Mouse (Mus musculus): ENCODE results near the gene Akap8. TPM values are rescaled to one million over a fixed set of nuclear protein-coding genes. Genes with fewer than 3 reads are reported as not detected.

Akap8 gene
- polyA plus RNA-seq, 1 experiment from 2014 or later: 144 TPM

DNA sequence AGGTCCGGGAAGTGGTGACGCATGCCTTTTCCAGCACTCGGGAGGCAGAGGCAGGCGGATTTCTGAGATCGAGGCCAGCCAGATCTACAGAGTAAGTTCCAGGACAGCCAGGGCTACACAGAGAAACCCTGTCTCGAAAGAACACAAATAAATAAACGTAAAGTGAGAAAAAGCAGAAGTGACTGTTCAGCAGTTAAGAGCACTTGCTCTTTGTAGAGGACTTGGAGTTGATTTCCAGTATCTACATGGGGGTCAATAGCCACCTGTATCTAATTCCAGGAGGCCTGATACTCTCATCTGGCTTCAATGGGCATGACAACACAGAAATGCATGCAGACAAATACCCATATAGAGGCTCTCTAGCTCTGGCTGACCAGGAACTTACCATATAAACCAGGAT, 51.9 kb downstream of the Akap8 start:
- 95% methylated on average over 7 of the region's 7 CpGs for WGBS

DNA sequence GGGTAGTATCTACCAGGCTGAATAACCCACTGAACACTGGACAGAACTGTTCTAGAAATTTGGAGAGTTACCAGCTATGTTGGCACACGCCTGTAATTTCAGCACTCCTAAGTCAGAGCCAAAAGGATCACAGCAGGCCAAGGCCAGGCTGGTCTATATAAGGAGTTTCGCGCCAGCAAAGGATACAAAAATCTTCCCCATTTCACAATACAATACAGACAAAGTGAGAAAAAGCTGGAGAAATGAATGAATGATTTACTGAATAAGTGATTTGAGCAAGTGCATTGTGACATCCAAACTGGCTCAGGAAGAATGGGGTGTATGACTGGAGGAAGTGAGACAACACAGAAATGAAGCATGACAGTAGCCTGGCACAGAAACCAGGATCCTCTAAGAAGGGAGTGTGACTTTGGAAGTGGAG, 52.5 kb downstream of the Akap8 start:
- Histone ChIP-seq H3K9me3 (no peaks in the 10 kb centered on the region), H3K27me3 (ENCODE audit: poor library complexity, severe bottlenecking) (no peaks in the 10 kb centered on the region), H3K4me3 (no peak overlapping the region), H3K36me3 (replicated peaks) (peaks cover 38% of the 10 kb centered on the region), H3K4me1 (0 out of 2 replicates have a peak, but pooled peaks cover 3% of the 10 kb centered on the region), H3K27ac (no peak overlapping the region)
- WGBS: 97% methylated on average over 3 of the region's 3 CpGs
- no peak for DNase-seq (ENCODE audit: extremely low spot score, low spot score)

More for the DNA sequence above, 51.9 kb downstream of the Akap8 start:
- Histone ChIP-seq H3K27ac (no peak overlapping the region), H3K4me1 (0 out of 2 replicates have a peak, but pooled peaks cover 3% of the 10 kb centered on the region), H3K9me3 (no peaks in the 10 kb centered on the region), H3K4me3 (no peak overlapping the region), H3K27me3 (ENCODE audit: poor library complexity, severe bottlenecking) (no peaks in the 10 kb centered on the region), H3K36me3 (replicated peaks) (peaks cover 41% of the 10 kb centered on the region)
- no peak for DNase-seq (ENCODE audit: extremely low spot score, low spot score)

DNA sequence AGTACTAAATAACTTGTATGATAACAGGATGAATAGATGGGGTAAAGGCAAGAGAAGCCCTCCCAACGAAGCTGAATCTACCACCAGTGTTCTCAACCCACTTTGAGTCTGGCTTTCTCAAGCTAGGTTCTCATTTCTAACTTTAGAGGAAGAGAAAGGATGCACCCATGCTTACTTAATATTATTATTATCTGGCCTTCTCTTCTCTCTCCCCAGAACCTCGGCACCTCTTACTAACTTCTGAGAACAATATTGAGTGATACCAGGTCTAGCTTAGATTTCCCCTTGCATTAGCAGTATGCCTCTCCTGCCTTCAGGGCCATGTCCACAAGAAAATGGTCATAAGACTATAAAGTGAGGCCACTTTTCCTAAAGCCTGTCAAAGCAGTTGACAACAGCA, 52.9 kb downstream of the Akap8 start:
- no peaks in the 10 kb centered on the region for H3K9me3 ChIP-seq
- no peak overlapping the region for H3K27ac ChIP-seq
- H3K27me3 ChIP-seq (ENCODE audit: poor library complexity, severe bottlenecking): no peaks in the 10 kb centered on the region
- H3K36me3 ChIP-seq (replicated peaks): peaks cover 38% of the 10 kb centered on the region
- DNase-seq (ENCODE audit: extremely low spot score, low spot score): no peak
- H3K4me3 ChIP-seq: no peak overlapping the region
- 0 out of 2 replicates have a peak, but pooled peaks cover 3% of the 10 kb centered on the region for H3K4me1 ChIP-seq
- 59% methylated on average over 2 of the region's 2 CpGs for WGBS

DNA sequence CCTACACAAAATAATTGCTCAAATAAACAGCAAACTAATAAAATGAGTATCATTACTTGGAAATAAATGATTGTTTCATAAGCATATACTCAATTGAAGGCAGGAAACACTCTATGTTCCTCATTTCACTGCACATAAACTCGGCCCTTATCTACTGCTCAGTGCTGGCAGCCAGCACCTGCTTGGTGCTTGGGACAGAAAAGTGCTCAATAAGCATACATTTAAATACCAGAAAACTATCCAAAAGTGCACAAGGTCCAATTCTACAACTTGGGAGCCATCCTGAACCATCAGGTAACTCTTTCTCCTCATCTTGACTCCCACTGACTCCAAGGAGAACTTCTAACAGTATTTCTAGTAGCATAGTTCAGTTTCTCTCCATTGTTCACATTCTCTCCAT, 53.4 kb downstream of the Akap8 start:
- DNase-seq (ENCODE audit: extremely low spot score, low spot score): no peak
- WGBS: 85% methylated on average over 1 of the region's 1 CpGs
- no peaks in the 10 kb centered on the region for H3K27me3 ChIP-seq (ENCODE audit: poor library complexity, severe bottlenecking)
- H3K9me3 ChIP-seq: no peaks in the 10 kb centered on the region
- 0 out of 2 replicates have a peak, but pooled peaks cover 3% of the 10 kb centered on the region for H3K4me1 ChIP-seq
- H3K27ac ChIP-seq: no peak overlapping the region
- peaks cover 38% of the 10 kb centered on the region for H3K36me3 ChIP-seq (replicated peaks)
- no peak overlapping the region for H3K4me3 ChIP-seq

DNA sequence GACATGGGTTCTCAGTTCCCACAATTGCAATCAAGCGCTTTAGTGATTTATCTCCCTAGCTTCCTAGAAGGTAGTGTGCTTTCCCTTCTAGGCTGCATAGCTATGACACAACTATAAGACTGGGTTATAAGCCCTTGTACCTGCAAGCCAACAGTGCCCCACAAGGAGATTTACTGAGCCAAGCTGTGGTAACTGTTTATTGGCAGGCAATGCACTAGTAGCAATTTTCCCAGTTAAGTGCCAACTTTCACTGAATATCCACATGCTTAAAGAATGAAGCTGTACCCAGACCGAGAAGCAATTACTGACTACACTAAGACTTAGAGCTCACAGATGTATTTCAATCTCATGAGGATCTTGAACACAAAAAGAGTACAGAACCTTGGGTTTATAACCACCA, 57.4 kb downstream of the Akap8 start:
- Histone ChIP-seq H3K9me3 (no peaks in the 10 kb centered on the region), H3K36me3 (replicated peaks) (peaks cover 39% of the 10 kb centered on the region), H3K27me3 (ENCODE audit: poor library complexity, severe bottlenecking) (no peaks in the 10 kb centered on the region), H3K27ac (no peak overlapping the region), H3K4me1 (peaks cover 4% of the 10 kb centered on the region), H3K4me3 (no peak overlapping the region)
- no peak for DNase-seq (ENCODE audit: extremely low spot score, low spot score)
- 94% methylated on average over 2 of the region's 2 CpGs for WGBS

DNA sequence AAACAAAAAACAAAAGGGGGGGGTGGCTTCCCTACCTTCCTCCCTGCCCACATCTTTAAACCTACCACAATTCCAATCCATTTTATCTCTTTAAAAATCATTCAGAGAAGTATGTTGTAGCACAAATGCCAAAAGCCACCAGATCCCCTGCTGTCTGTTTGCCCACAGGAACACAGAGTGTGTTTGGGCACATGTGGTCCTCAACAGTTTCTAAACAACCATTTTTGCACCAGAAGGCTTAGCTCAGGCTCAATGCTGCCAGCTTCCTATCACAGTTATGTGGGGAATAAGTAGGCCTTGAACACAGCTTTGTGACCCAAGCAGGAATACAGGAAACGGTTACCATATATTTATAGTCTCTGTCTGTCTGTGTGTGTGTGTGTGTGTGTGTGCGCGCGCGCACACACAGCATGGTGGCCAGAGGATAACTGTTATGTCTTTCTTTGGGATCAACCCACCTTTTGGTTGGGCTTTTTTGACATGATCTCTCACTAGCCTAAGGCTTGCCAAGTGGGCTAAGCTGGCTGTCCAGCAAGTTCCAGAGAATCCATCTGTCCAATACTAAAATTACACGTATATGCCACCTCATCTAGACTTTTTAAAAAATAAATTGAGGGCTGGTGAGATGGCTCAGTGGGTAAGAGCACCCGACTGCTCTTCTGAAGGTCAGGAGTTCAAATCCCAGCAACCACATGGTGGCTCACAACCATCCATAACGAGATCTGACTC, 58.0 kb downstream of the Akap8 start:
- Histone ChIP-seq H3K4me3 (no peak overlapping the region), H3K27ac (no peak overlapping the region), H3K9me3 (no peaks in the 10 kb centered on the region), H3K4me1 (peaks cover 9% of the 10 kb centered on the region), H3K27me3 (ENCODE audit: poor library complexity, severe bottlenecking) (no peaks in the 10 kb centered on the region), H3K36me3 (replicated peaks) (peaks cover 35% of the 10 kb centered on the region)
- no peak for DNase-seq (ENCODE audit: extremely low spot score, low spot score)
- 96% methylated on average over 8 of the region's 8 CpGs for WGBS

DNA sequence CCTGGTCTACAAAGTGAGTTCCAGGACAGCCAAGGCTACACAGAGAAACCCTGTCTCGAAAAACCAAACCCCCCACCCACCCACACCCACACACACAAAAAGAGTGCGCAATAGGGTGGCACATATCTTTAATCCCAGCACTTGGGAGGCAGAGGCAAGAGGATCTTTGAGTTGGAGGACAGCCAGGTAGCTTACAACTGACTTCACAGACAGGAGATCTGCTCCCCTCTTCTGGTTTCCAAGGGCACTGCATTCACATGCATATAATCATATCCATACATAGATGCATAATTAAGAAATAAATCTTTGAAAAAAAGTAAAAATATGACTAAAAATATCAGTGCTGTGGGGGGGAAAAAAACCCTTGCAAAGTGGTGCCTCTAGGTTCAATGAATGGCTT, 62.2 kb downstream of the Akap8 start:
- H3K4me3 ChIP-seq: no peak overlapping the region
- no peaks in the 10 kb centered on the region for H3K9me3 ChIP-seq
- H3K36me3 ChIP-seq (replicated peaks): peaks cover 20% of the 10 kb centered on the region
- WGBS: 92% methylated on average over 2 of the region's 2 CpGs
- peaks cover 16% of the 10 kb centered on the region for H3K4me1 ChIP-seq
- no peak overlapping the region for H3K27ac ChIP-seq
- H3K27me3 ChIP-seq (ENCODE audit: poor library complexity, severe bottlenecking): no peaks in the 10 kb centered on the region
- DNase-seq (ENCODE audit: extremely low spot score, low spot score): no peak

DNA sequence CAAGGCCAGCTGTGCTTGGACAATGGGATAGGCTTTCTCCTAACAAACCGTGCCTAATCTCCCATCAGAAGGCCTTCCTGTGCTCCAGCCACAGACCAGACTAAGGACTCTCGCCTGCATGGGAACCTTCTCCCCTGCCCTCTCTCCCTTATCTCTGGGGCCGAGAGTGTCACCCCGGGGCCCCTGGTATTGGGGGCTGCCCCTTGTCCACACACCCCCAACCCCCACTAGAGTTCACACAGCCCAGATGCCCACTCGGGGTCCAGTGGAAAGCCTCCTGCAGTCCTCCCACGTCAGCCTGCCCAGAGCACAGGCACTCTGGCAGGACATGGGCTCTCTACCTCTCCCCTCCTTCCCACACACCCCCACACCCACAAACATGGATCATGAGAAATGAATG, 63.1 kb downstream of the Akap8 start:
- Histone ChIP-seq H3K27me3 (ENCODE audit: poor library complexity, severe bottlenecking) (no peaks in the 10 kb centered on the region), H3K9me3 (no peaks in the 10 kb centered on the region), H3K4me3 (no peak overlapping the region), H3K36me3 (replicated peaks) (peaks cover 25% of the 10 kb centered on the region), H3K27ac (no peak overlapping the region), H3K4me1 (peaks cover 16% of the 10 kb centered on the region)
- WGBS: 51% methylated on average over 6 of the region's 6 CpGs
- DNase-seq (ENCODE audit: extremely low spot score, low spot score): no peak

DNA sequence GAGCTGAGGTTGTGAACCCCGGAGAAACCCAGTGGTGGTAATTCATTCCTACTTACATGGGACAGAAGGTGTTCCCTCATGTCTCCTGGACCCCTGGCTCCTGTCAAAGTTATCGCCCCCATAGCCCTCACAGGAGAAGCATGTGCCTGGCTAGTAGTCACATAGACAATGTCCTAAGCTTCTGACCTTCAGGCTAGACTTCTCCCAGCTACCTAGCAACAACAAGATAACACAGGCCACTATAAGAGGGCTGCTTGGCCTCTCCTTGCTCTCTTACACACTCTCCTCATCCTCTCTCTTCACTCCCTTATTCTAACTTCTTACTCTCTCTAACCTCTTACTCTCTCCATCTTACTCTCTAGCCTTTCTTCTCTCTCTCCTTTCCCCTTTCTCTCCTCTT, 63.6 kb downstream of the Akap8 start:
- Histone ChIP-seq H3K27ac (no peak overlapping the region), H3K36me3 (replicated peaks) (peaks cover 26% of the 10 kb centered on the region), H3K4me3 (no peak overlapping the region), H3K9me3 (no peaks in the 10 kb centered on the region), H3K4me1 (peaks cover 16% of the 10 kb centered on the region), H3K27me3 (ENCODE audit: poor library complexity, severe bottlenecking) (no peaks in the 10 kb centered on the region)
- 89% methylated on average over 2 of the region's 2 CpGs for WGBS
- DNase-seq (ENCODE audit: extremely low spot score, low spot score): no peak

DNA sequence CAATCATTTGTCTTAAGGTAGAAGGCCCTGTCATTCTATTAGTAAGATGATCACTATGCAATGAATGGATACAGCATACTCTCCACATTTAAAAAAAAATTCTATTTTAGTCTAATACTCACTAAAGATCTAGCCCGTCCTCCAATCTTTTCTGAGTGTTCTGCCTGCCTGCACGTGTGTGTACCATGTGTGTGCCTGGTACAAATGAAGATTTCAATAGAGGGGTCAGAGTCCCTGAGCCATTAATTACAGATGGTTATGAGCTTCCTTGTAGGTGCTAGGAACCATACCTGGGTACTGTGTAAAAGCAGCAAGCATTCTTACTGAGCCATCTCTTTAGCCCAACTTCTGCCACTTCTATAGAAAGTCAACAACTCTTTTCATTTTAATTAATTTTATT, 64.1 kb downstream of the Akap8 start:
- Histone ChIP-seq H3K27ac (no peak overlapping the region), H3K4me1 (peaks cover 16% of the 10 kb centered on the region), H3K27me3 (ENCODE audit: poor library complexity, severe bottlenecking) (no peaks in the 10 kb centered on the region), H3K36me3 (replicated peaks) (peaks cover 28% of the 10 kb centered on the region), H3K9me3 (no peaks in the 10 kb centered on the region), H3K4me3 (no peak overlapping the region)
- no peak for DNase-seq (ENCODE audit: extremely low spot score, low spot score)
- WGBS: 93% methylated on average over 2 of the region's 2 CpGs

Other genes with a start within 250 kb of the Akap8 start
- gene Notch3, start 154.4 kb downstream of the Akap8 start, polyA plus RNA-seq (2016; fragmentation: Nextera tagmentation; extraction: Ambion mirVana): 24.4 and 25.7 TPM in 2 replicates
- gene Ephx3, start 131.7 kb downstream of the Akap8 start, polyA plus RNA-seq (2016; fragmentation: Nextera tagmentation; extraction: Ambion mirVana): 0.09 and 0.20 TPM in 2 replicates
- gene Brd4, start 36.5 kb downstream of the Akap8 start, polyA plus RNA-seq (2016; fragmentation: Nextera tagmentation; extraction: Ambion mirVana): 112 and 113 TPM in 2 replicates
- 79.0 and 79.9 TPM in 2 replicates for gene Akap8l, start 29.4 kb upstream of the Akap8 start, polyA plus RNA-seq (2016; fragmentation: Nextera tagmentation; extraction: Ambion mirVana)
- gene Wiz, start 68.2 kb upstream of the Akap8 start, polyA plus RNA-seq (2016; fragmentation: Nextera tagmentation; extraction: Ambion mirVana): 24.9 and 25.9 TPM in 2 replicates
- gene Rasal3, start 82.3 kb upstream of the Akap8 start, polyA plus RNA-seq (2016; fragmentation: Nextera tagmentation; extraction: Ambion mirVana): 0.50 and 0.52 TPM in 2 replicates
- 0.07 TPM in 1 of 2 replicates, not detected in the other for gene Pglyrp2, start 102.9 kb upstream of the Akap8 start, polyA plus RNA-seq (2016; fragmentation: Nextera tagmentation; extraction: Ambion mirVana)
- 0.46 TPM in 1 of 2 replicates, not detected in the other for gene Cyp4f39, start 131.5 kb upstream of the Akap8 start, polyA plus RNA-seq (2016; fragmentation: Nextera tagmentation; extraction: Ambion mirVana)
- 7.0 and 7.5 TPM in 2 replicates for gene Cyp4f17, start 184.8 kb upstream of the Akap8 start, polyA plus RNA-seq (2016; fragmentation: Nextera tagmentation; extraction: Ambion mirVana)
- 10.7 and 14.1 TPM in 2 replicates for gene Cyp4f16, start 215.3 kb upstream of the Akap8 start, polyA plus RNA-seq (2016; fragmentation: Nextera tagmentation; extraction: Ambion mirVana)